Mouse (Mus musculus) kidney, adult 2 months (tissue): ENCODE results near the gene Zcchc10. TPM values are rescaled to one million over a fixed set of nuclear protein-coding genes. Genes with fewer than 3 reads are reported as not detected.
"Not testable (repeated sequence)": the region's sequence is repeated elsewhere in the genome, so short reads cannot be mapped to it uniquely, and the experiment has no call there.

Source experiments
- DNase-seq: peaks from one replicate; pipeline ENCODE4 v3.0.0; 2021
- H3K27ac ChIP-seq: fragments of 200-500 bp; 2 replicates; pipeline ENCODE4 v1.5.1; 2012; ENCODE audit warnings: low read depth, low read length, control low read depth, inconsistent platforms; ENCODE audit not compliant: insufficient read depth
- H3K27me3 ChIP-seq: fragments of 200-500 bp; replicated peaks from 2 replicates; pipeline ENCODE4 v1.6.1; 2012; ENCODE audit warnings: mild to moderate bottlenecking, moderate library complexity, low read length, inconsistent platforms; ENCODE audit not compliant: control insufficient read depth, insufficient read depth
- H3K36me3 ChIP-seq: fragments of 200-500 bp; 2 replicates; pipeline ENCODE4 v1.6.1; 2012; ENCODE audit warnings: mild to moderate bottlenecking, moderate library complexity, low read length, inconsistent platforms; ENCODE audit not compliant: control insufficient read depth, insufficient read depth
- H3K4me1 ChIP-seq: fragments of 200-500 bp; 2 replicates; pipeline ENCODE4 v1.6.1; 2011; ENCODE audit warnings: low read length; ENCODE audit not compliant: control insufficient read depth, insufficient read depth
- H3K4me3 ChIP-seq: fragments of 200-500 bp; 2 replicates; pipeline ENCODE4 v1.5.1; 2011; ENCODE audit warnings: mild to moderate bottlenecking, low read depth, low read length, control low read depth; ENCODE audit not compliant: insufficient read depth
- CTCF ChIP-seq: fragments of 200-500 bp; conservative IDR thresholded peaks from 2 replicates; pipeline ENCODE4 v1.5.1; 2011; ENCODE audit warnings: low read depth, mild to moderate bottlenecking, control low read depth, low read length, moderate library complexity, mixed read lengths; ENCODE audit not compliant: insufficient read depth, insufficient read length
- POLR2A ChIP-seq: fragments of 200-500 bp; IDR thresholded peaks from one replicate; pipeline ENCODE4 v1.6.1; 2011; ENCODE audit warnings: low read depth, low read length, control low read depth
- WGBS: fragments of 180-500 bp; shearing (Covaris S2); methylation state at CpG from one replicate; pipeline ENCODE4 v1.1.7; 2018; 5-methylcytosine and 5-hydroxymethylcytosine counted together
- polyA plus RNA-seq: library from polyadenylated mRNA; depleted of rRNA; stranded (reverse); fragments of >200 nt; gene quantifications from 2 replicates; pipeline ENCODE4 v1.2.3, GENCODE M21; 2012

Gene Zcchc10
- polyA plus RNA-seq, 1 experiment: 5.0 TPM

GRCm38 (mm10) chr11:53330325-53330724, 5.8 kb downstream of the Zcchc10 start:
- no peak for DNase-seq

GRCm38 (mm10) chr11:53331121-53331520, 6.6 kb downstream of the Zcchc10 start:
- TF ChIP-seq CTCF (no peak), POLR2A (no peak)
- Histone ChIP-seq H3K36me3 (no peaks in the 10 kb centered on the region; the same call in 1 of the 2 replicates), H3K27me3 (no peaks in the 10 kb centered on the region), H3K4me3 (no peak overlapping the region), H3K4me1 (no peaks in the 10 kb centered on the region), H3K27ac (no peak overlapping the region)
- 97% methylated on average over 6 of the region's 6 CpGs for WGBS
- DNase-seq: no peak

More at GRCm38 (mm10) chr11:53330325-53330724, 5.8 kb downstream of the Zcchc10 start:
- no peaks in the 10 kb centered on the region for H3K4me1 ChIP-seq
- H3K27me3 ChIP-seq: no peaks in the 10 kb centered on the region
- no peak overlapping the region for H3K4me3 ChIP-seq
- 80% methylated on average over 7 of the region's 7 CpGs for WGBS
- TF ChIP-seq CTCF (no peak), POLR2A (no peak)
- no peak overlapping the region for H3K27ac ChIP-seq
- no peaks in the 10 kb centered on the region; the same call in 1 of the 2 replicates for H3K36me3 ChIP-seq

GRCm38 (mm10) chr11:53332076-53332680, 7.7 kb downstream of the Zcchc10 start:
- no peak overlapping the region for H3K4me3 ChIP-seq
- TF ChIP-seq POLR2A: no peak
- TF ChIP-seq CTCF: no peak
- 88% methylated on average over 14 of the region's 14 CpGs for WGBS
- no peak overlapping the region for H3K27ac ChIP-seq
- no peaks in the 10 kb centered on the region for H3K4me1 ChIP-seq
- no peak for DNase-seq
- no peaks in the 10 kb centered on the region for H3K27me3 ChIP-seq
- no peaks in the 10 kb centered on the region; the same call in 1 of the 2 replicates for H3K36me3 ChIP-seq

GRCm38 (mm10) chr11:53335505-53336181, 11.2 kb downstream of the Zcchc10 start:
- H3K36me3 ChIP-seq: no peaks in the 10 kb centered on the region; the same call in 1 of the 2 replicates
- TF ChIP-seq CTCF (no peak), POLR2A (no peak)
- 82% methylated on average over 3 of the region's 3 CpGs for WGBS
- H3K4me3 ChIP-seq: no peak overlapping the region
- DNase-seq: no peak
- no peaks in the 10 kb centered on the region for H3K4me1 ChIP-seq
- no peak overlapping the region for H3K27ac ChIP-seq
- H3K27me3 ChIP-seq: no peaks in the 10 kb centered on the region

GRCm38 (mm10) chr11:53336182-53336571, 11.7 kb downstream of the Zcchc10 start:
- TF ChIP-seq CTCF (no peak), POLR2A (no peak)
- no peak for DNase-seq
- Histone ChIP-seq H3K27me3 (no peaks in the 10 kb centered on the region), H3K4me1 (no peaks in the 10 kb centered on the region), H3K36me3 (no peaks in the 10 kb centered on the region; the same call in 1 of the 2 replicates), H3K27ac (no peak overlapping the region), H3K4me3 (no peak overlapping the region)

GRCm38 (mm10) chr11:53336924-53337323, 12.4 kb downstream of the Zcchc10 start:
- WGBS: 83% methylated on average over 1 of the region's 1 CpGs

GRCm38 (mm10) chr11:53337684-53338083, 13.2 kb downstream of the Zcchc10 start:
- Histone ChIP-seq H3K27me3 (no peaks in the 10 kb centered on the region), H3K36me3 (no peaks in the 10 kb centered on the region), H3K4me1 (no peaks in the 10 kb centered on the region), H3K4me3 (no peak overlapping the region), H3K27ac (no peak overlapping the region)
- no peak for DNase-seq
- WGBS: 81% methylated on average over 8 of the region's 8 CpGs
- TF ChIP-seq CTCF (no peak), POLR2A (no peak)

More at GRCm38 (mm10) chr11:53336924-53337323, 12.4 kb downstream of the Zcchc10 start:
- Histone ChIP-seq H3K4me1 (no peaks in the 10 kb centered on the region), H3K36me3 (no peaks in the 10 kb centered on the region; the same call in 1 of the 2 replicates), H3K27me3 (no peaks in the 10 kb centered on the region), H3K27ac (no peak overlapping the region), H3K4me3 (no peak overlapping the region)
- DNase-seq: no peak
- TF ChIP-seq POLR2A (no peak), CTCF (no peak)

GRCm38 (mm10) chr11:53341019-53341418, 16.5 kb downstream of the Zcchc10 start:
- H3K4me1 ChIP-seq, DNase-seq, H3K27me3 ChIP-seq, H3K27ac ChIP-seq, H3K4me3 ChIP-seq, H3K36me3 ChIP-seq: not testable (repeated sequence)
- WGBS: 59% methylated on average over 10 of the region's 10 CpGs
